Mouse (Mus musculus): ENCODE measurements around the gene Disp1. TPM values are rescaled to one million over a fixed set of nuclear protein-coding genes. Genes with fewer than 3 reads are reported as not detected.

Gene Disp1
- polyA plus RNA-seq, 1 experiment from 2014 or later: 8.6 TPM

DNA sequence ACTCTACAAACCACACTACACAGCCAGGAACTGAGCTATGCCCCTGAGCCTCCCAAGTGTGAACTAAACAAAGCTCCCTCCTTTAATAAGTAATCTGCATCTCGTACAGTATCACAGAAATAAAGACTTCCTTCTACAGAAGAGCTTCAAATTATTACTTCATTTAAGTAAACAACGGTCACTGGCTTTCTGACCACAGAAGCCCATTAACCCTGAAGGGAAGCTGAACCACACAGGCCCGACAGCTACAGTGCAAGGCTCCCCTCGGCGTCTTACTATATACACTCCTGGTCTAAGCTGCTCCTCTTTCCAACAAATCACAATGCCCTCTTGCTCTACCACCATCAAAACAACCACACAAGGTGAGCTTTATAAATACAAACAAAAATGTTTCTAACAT lies 50.2 kb downstream of the Disp1 start:
- Histone ChIP-seq H3K9me3 (replicated peaks) (no peaks in the 10 kb centered on the region; the same call in 1 of the 2 replicates), H3K36me3 (peaks cover 7% of the 10 kb centered on the region), H3K27ac (replicated peaks) (no peak overlapping the region), H3K4me1 (peaks cover 9% of the 10 kb centered on the region), H3K4me3 (no peak overlapping the region), H3K27me3 (ENCODE audit: low read depth, poor library complexity, severe bottlenecking) (no peaks in the 10 kb centered on the region)
- WGBS: 95% methylated on average over 5 of the region's 5 CpGs
- no peak for DNase-seq (ENCODE audit: low spot score)

DNA sequence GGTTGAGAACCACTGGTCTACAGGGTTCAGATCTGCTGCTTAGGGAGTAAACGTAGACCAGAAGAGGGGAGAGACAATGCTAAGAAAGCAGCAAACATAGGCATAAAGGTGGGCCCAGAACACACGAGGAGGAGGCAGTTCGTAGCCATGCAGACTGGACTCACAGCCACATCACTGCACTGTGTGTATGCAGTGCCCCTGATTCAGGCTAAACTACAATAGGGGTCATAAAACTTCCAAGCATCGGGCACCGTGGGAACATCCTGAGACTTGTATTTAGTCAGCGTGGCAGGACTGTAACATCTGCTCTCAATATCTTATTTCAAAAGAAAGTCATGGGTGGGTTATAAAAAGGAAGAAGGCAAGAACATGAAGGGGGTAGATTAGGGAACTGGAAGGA lies 52.9 kb downstream of the Disp1 start:
- H3K4me1 ChIP-seq: peaks cover 9% of the 10 kb centered on the region
- 73% methylated on average over 6 of the region's 6 CpGs for WGBS
- H3K27ac ChIP-seq (replicated peaks): no peak overlapping the region
- H3K4me3 ChIP-seq: no peak overlapping the region
- H3K9me3 ChIP-seq (replicated peaks): peaks cover 4% of the 10 kb centered on the region; the same call in 1 of the 2 replicates
- H3K27me3 ChIP-seq (ENCODE audit: low read depth, poor library complexity, severe bottlenecking): no peaks in the 10 kb centered on the region
- no peak for DNase-seq (ENCODE audit: low spot score)
- peaks cover 18% of the 10 kb centered on the region for H3K36me3 ChIP-seq

DNA sequence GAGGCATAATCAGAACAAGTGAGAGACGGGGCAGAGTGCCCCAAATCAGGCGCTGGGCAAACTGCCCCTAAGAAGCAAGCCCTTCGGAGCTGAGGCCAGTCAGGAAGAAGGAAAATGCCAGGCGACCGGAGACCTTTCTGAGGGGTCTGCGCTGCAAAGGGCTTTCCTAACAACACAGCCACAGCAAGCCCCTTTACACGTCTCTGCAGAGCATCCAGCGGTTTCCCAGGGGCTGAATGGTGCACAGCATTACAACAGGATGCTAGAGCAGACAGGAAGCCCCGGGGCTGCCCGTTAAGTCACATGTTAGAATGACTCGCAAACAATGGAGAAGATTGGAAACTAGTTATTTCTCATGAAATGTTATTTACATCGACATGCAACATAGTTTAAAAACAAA lies 53.5 kb downstream of the Disp1 start:
- no peak for DNase-seq (ENCODE audit: low spot score)
- Histone ChIP-seq H3K4me1 (peaks cover 9% of the 10 kb centered on the region), H3K4me3 (no peak overlapping the region), H3K9me3 (replicated peaks) (peaks cover 4% of the 10 kb centered on the region; the same call in 1 of the 2 replicates), H3K36me3 (peaks cover 18% of the 10 kb centered on the region), H3K27me3 (ENCODE audit: low read depth, poor library complexity, severe bottlenecking) (no peaks in the 10 kb centered on the region), H3K27ac (replicated peaks) (peak overlapping the region; percentile 52; the same call in 1 of the 2 replicates)
- WGBS: 87% methylated on average over 12 of the region's 12 CpGs

DNA sequence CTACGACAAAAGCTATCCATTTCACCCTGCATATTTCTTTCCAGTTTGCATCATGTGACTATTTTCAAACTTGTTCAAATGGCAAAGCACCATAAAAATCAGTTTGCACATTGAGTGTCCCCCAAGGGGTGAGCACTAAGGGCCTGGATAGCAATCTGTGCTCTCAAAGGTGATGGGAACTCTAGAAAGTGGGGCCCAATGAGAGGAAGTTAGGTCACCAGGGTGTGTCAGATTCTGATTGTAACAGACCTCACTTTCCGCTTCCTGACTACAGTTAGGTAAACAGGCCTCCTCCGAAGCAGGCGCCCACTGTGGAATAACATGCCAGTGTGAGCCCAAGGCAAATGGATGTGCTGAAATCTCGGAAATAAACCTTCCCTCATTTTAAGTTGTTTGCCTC lies 54.6 kb downstream of the Disp1 start:
- no peak for DNase-seq (ENCODE audit: low spot score)
- no peak overlapping the region for H3K4me3 ChIP-seq
- H3K27me3 ChIP-seq (ENCODE audit: low read depth, poor library complexity, severe bottlenecking): no peaks in the 10 kb centered on the region
- peaks cover 18% of the 10 kb centered on the region for H3K36me3 ChIP-seq
- H3K9me3 ChIP-seq (replicated peaks): peaks cover 4% of the 10 kb centered on the region; the same call in 1 of the 2 replicates
- H3K4me1 ChIP-seq: peaks cover 9% of the 10 kb centered on the region
- 92% methylated on average over 5 of the region's 5 CpGs for WGBS
- no peak overlapping the region for H3K27ac ChIP-seq (replicated peaks)

DNA sequence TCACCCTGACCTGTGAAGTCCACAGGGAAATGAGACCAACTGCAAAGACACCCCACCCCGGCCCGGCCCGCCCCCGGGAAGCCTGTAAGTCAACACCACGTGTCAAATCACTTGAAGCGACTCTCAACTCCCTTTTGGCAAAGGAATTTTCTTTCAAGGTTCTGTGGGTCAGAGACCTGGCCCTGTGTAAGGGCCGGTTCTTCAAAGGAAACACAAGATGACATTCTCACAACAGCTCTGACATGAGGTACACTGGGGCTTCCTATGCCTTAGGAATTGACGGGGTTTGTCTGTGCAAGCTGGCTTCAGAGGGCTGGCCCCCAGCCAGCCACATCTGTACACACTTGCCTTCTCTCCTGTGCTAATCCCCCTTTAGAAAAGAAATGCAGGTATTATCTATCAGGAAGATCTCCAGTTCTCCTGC lies 56.7 kb downstream of the Disp1 start:
- WGBS: 71% methylated on average over 8 of the region's 8 CpGs
- DNase-seq (ENCODE audit: low spot score): no peak
- peaks cover 5% of the 10 kb centered on the region for H3K4me1 ChIP-seq
- peaks cover 18% of the 10 kb centered on the region for H3K36me3 ChIP-seq
- peaks cover 4% of the 10 kb centered on the region; the same call in 1 of the 2 replicates for H3K9me3 ChIP-seq (replicated peaks)
- no peak overlapping the region for H3K27ac ChIP-seq (replicated peaks)
- no peaks in the 10 kb centered on the region for H3K27me3 ChIP-seq (ENCODE audit: low read depth, poor library complexity, severe bottlenecking)
- H3K4me3 ChIP-seq: no peak overlapping the region

DNA sequence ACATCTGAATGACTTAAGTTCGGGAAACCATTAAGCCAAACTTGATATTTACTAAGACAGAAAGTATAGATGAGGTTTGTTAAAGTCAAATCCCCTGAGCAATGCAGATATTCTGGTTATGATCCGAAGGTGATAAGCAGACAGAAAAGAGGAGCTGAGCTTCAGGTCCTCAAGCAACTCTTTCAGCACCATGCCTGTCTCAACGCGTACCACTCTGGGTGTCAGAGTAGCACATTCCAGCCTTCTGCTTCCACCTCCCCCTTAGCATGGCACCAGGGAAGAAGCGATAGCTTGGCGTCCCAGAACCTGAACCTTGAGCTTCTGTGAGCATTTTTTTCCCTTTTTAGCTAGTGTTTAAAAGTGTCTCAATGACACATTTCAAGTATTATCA lies 57.1 kb downstream of the Disp1 start:
- no peak overlapping the region for H3K4me3 ChIP-seq
- WGBS: 88% methylated on average over 6 of the region's 6 CpGs
- no peak for DNase-seq (ENCODE audit: low spot score)
- peaks cover 4% of the 10 kb centered on the region for H3K4me1 ChIP-seq
- no peaks in the 10 kb centered on the region for H3K27me3 ChIP-seq (ENCODE audit: low read depth, poor library complexity, severe bottlenecking)
- H3K36me3 ChIP-seq: peaks cover 18% of the 10 kb centered on the region
- no peak overlapping the region for H3K27ac ChIP-seq (replicated peaks)
- peaks cover 4% of the 10 kb centered on the region; the same call in 1 of the 2 replicates for H3K9me3 ChIP-seq (replicated peaks)

DNA sequence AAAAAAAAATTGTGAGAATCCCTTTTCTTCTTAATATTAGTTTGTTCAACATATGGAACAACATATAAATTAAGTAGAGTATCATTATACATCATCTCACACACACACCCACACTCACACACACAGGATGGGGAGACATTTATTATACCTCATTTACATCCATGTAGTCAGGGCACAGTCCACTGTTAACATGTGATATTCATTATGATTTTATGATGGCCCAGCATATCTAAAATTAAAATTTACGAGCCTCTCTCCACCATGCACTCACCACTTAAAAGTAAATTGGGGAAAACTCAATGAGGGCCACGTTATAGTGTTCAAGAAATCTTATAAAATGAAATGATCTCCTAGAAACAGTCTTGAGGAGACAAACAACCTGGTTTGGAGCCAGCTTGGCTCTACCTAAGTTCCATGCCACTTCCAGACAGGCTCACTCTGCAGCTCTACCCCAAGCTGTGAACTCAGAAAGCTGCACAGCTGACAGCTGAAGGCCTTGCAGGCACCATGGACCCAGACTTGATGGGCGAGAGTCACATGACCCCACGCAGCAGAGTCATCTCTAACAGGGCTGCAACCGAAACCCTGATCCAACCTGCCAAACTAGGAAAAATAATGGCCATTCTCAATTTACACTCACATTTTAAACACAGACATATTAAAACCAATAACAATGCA lies 57.7 kb downstream of the Disp1 start:
- 86% methylated on average over 5 of the region's 5 CpGs for WGBS
- H3K36me3 ChIP-seq: peaks cover 18% of the 10 kb centered on the region
- peaks cover 4% of the 10 kb centered on the region for H3K4me1 ChIP-seq
- H3K27me3 ChIP-seq (ENCODE audit: low read depth, poor library complexity, severe bottlenecking): no peaks in the 10 kb centered on the region
- no peak for DNase-seq (ENCODE audit: low spot score)
- no peak overlapping the region for H3K4me3 ChIP-seq
- H3K27ac ChIP-seq (replicated peaks): no peak overlapping the region
- peaks cover 4% of the 10 kb centered on the region; the same call in 1 of the 2 replicates for H3K9me3 ChIP-seq (replicated peaks)

DNA sequence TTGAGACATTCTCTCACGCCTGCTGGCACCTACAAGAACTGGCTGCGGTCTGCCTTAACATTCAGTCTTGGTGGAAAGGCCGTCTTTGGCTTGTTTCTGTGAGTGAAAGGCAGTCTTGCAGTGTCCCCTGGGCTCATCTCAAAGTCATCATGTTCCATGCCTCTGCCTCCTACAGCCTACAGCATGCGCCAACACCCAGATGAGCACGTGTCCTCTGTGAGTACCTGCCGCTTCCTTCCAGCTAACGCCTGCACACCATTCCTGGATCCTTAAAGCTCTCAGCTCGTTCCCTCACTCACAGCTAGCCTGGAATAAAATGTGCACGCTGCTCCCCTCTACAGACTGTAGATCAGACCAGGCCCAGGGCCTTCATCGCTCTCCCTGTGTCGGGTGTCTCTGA lies 60.3 kb downstream of the Disp1 start:
- H3K9me3 ChIP-seq (replicated peaks): peaks cover 11% of the 10 kb centered on the region; the same call in 1 of the 2 replicates
- peaks cover 20% of the 10 kb centered on the region for H3K36me3 ChIP-seq
- H3K27me3 ChIP-seq (ENCODE audit: low read depth, poor library complexity, severe bottlenecking): no peaks in the 10 kb centered on the region
- no peak overlapping the region for H3K27ac ChIP-seq (replicated peaks)
- DNase-seq (ENCODE audit: low spot score): no peak
- H3K4me1 ChIP-seq: no peaks in the 10 kb centered on the region; the same call in 1 of the 2 replicates
- WGBS: 89% methylated on average over 11 of the region's 11 CpGs
- H3K4me3 ChIP-seq: no peak overlapping the region

DNA sequence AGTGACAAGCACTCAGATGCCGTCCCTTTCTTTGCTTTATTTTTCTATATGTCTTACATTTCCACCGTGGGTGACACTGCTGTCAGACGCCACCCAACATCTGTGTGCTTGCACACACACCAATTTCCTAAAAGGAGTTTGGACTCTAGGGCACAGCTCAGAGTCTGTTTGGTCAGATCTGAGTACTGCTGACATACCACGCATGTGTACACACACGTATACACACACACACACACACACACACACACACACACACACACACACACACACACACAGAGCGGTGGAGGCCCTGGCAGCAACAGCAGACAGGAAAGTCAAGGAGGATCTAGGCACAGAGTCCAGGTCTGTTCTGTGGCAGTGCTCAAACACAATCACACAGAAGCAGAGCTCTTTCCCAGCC lies 61.1 kb downstream of the Disp1 start:
- 93% methylated on average over 6 of the region's 6 CpGs for WGBS
- Histone ChIP-seq H3K4me1 (peaks cover 5% of the 10 kb centered on the region), H3K27me3 (ENCODE audit: low read depth, poor library complexity, severe bottlenecking) (no peaks in the 10 kb centered on the region), H3K4me3 (no peak overlapping the region), H3K9me3 (replicated peaks) (peaks cover 7% of the 10 kb centered on the region; the same call in 1 of the 2 replicates), H3K36me3 (peaks cover 12% of the 10 kb centered on the region), H3K27ac (replicated peaks) (no peak overlapping the region)
- DNase-seq (ENCODE audit: low spot score): no peak

DNA sequence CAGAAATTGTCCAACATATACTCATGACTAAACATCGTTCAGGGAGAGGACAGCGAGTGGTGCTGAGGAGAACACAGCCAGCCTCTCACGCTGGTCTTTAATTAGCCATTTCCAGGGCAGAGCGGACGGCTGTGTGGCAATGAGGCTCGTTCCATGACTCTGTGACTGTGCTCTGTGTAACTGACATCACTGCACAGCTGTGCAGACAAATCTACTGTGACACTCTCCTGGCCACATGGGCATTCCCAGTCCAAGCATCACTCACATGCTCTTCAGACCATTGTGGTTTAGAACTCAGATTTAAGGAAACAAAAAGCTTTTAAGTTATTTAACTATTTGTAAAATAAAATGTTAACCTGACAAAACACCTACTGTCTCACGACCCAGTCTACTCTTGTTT lies 62.1 kb downstream of the Disp1 start:
- 84% methylated on average over 7 of the region's 7 CpGs for WGBS
- Histone ChIP-seq H3K36me3 (peaks cover 10% of the 10 kb centered on the region), H3K9me3 (replicated peaks) (peaks cover 7% of the 10 kb centered on the region; the same call in 1 of the 2 replicates), H3K4me3 (no peak overlapping the region), H3K27ac (replicated peaks) (no peak overlapping the region), H3K4me1 (peaks cover 16% of the 10 kb centered on the region), H3K27me3 (ENCODE audit: low read depth, poor library complexity, severe bottlenecking) (no peaks in the 10 kb centered on the region)
- no peak for DNase-seq (ENCODE audit: low spot score)

DNA sequence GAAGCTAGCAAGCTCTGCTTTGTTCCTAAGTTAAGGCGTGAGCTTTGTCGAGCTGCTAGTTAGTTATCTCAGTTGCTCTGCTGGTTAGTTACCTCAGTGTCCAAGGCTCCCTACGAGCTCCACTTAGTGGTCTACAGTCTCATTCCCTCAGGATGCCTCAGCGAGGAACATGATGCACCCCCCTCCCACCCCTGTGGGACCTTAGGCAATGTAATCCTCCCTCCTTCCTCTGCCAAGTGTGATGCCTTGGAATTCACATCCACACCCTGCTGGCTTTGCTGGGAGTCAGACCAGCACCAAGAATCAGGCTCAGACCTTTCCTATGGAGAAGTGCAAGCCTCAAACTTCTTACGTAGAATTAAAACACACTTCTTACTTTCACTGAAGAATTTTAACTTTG lies 65.7 kb downstream of the Disp1 start:
- no peak for DNase-seq (ENCODE audit: low spot score)
- Histone ChIP-seq H3K36me3 (peaks cover 10% of the 10 kb centered on the region), H3K27me3 (ENCODE audit: low read depth, poor library complexity, severe bottlenecking) (no peaks in the 10 kb centered on the region), H3K4me3 (no peak overlapping the region), H3K9me3 (replicated peaks) (peaks cover 7% of the 10 kb centered on the region; the same call in 1 of the 2 replicates), H3K27ac (replicated peaks) (no peak overlapping the region), H3K4me1 (peaks cover 30% of the 10 kb centered on the region)
- WGBS: 80% methylated on average over 5 of the region's 5 CpGs

DNA sequence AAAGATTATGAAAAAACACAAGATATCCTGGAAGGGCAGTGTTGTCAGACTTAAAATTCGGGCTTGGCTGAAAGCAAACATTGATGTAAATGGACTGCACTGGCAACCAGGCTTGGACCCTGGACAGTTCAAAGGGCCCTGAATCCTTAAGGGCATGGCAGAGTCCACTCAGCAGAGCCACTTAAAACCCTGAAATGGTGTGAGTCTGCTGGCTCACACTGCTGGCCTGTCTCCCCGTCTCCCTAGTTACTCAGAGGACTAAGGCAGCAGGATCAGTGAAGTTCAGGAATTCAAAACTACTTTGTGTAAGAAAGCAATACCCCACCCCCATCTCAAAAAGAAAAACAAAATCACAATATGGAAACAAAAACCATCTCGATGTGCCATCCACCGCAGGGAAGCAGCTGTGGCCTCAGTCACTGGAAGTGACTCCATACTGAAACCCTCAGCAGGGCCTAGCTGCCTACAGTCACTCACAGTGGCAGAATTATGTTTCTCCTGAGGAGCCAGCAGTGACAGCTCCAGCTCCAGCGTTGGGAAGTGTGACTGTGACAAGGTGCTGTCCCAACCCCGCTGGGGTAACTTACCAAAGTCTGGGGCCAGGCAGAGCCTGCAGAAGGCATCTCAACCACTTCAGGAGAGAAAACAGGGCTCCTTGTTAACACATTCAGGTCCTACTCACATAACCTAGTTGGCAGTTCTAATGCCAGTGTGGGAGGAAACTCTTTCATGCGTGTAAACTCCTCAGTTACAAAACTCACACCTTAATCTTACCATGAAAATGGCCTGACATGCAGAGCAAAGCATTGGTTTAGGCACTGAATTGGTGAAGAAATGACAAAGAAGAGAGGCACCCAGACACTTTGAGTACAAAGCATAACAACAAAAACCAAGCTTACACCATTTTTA lies 66.8 kb downstream of the Disp1 start:
- Histone ChIP-seq H3K36me3 (peaks cover 10% of the 10 kb centered on the region), H3K4me3 (no peak overlapping the region), H3K9me3 (replicated peaks) (peaks cover 7% of the 10 kb centered on the region; the same call in 1 of the 2 replicates), H3K27me3 (ENCODE audit: low read depth, poor library complexity, severe bottlenecking) (no peaks in the 10 kb centered on the region), H3K4me1 (peaks cover 41% of the 10 kb centered on the region), H3K27ac (replicated peaks) (peak overlapping the region; percentile 68)
- 54% methylated on average over 7 of the region's 7 CpGs for WGBS
- DNase-seq (ENCODE audit: low spot score): no peak

DNA sequence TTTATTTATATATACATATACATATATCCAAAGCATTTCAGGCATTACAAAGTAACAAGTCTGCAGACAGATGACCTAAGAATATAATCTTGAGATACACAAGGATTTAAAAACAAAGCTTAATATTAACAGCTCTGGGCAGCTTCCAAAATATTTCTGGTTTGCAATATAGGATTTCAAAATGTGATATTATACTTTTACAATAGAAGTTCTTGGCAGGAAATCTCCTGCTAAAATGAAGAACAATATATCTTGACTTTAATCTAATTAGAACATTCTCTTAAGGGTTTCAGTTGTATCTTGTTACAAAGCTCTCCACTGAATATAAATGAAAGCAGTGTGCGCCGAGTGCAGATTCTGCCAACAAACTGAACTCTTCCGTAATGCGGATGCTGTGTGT lies 68.0 kb downstream of the Disp1 start:
- no peak overlapping the region for H3K4me3 ChIP-seq
- H3K27me3 ChIP-seq (ENCODE audit: low read depth, poor library complexity, severe bottlenecking): no peaks in the 10 kb centered on the region
- 93% methylated on average over 4 of the region's 4 CpGs for WGBS
- no peak overlapping the region for H3K27ac ChIP-seq (replicated peaks)
- peaks cover 53% of the 10 kb centered on the region for H3K4me1 ChIP-seq
- peaks cover 7% of the 10 kb centered on the region; the same call in 1 of the 2 replicates for H3K9me3 ChIP-seq (replicated peaks)
- H3K36me3 ChIP-seq: peaks cover 8% of the 10 kb centered on the region
- no peak for DNase-seq (ENCODE audit: low spot score)
